Mouse (Mus musculus) T-helper 17 cell (primary cell): Measurements from ENCODE around the gene Ttc28.

Source experiments
- in situ Hi-C, 2 experiments: fragments of 300-600 bp; cut with MboI, MseI; formaldehyde crosslinking; loops; 1 replicate in 1 of 2; 2 replicates in 1 of 2; pipeline ENCODE4 v1.15.1; 2025; ENCODE audit warnings: high pct_unique_total_duplicates in 2 of 2

Ttc28 gene

GRCm38 (mm10) chr5:111262574-111263239 lies 383.1 kb downstream of the Ttc28 start:
- in situ Hi-C loops: loop anchor here in 1 of 2 experiments (10.0 kb wide), 1 partner anchor 1158 kb away; the partner anchor contains the start of gene Gtpbp6

- in situ Hi-C loops: loop anchor here in 1 of 2 experiments (10.0 kb wide), 1 partner anchor 1159 kb away; the partner anchor contains the start of gene Gtpbp6
Measured at GRCm38 (mm10) chr5:111263370-111263769, 383.8 kb downstream of the Ttc28 start.

GRCm38 (mm10) chr5:111264488-111264887 lies 384.9 kb downstream of the Ttc28 start:
- in situ Hi-C loops: loop anchor here in 1 of 2 experiments (10.0 kb wide), 1 partner anchor 1160 kb away; the partner anchor contains the start of gene Gtpbp6

- in situ Hi-C loops: loop anchor here in 1 of 2 experiments (10.0 kb wide), 1 partner anchor 1162 kb away; the partner anchor contains the start of gene Gtpbp6
Measured at GRCm38 (mm10) chr5:111266658-111267057, 387.1 kb downstream of the Ttc28 start.

- in situ Hi-C loops: loop anchor here in 1 of 2 experiments (10.0 kb wide), 1 partner anchor 1162 kb away; the partner anchor contains the start of gene Gtpbp6
Measured at GRCm38 (mm10) chr5:111267100-111267499, 387.5 kb downstream of the Ttc28 start.

- in situ Hi-C loops: loop anchor here in 1 of 2 experiments (10.0 kb wide), 1 partner anchor 1164 kb away; the partner anchor contains the start of gene Gtpbp6
Measured at GRCm38 (mm10) chr5:111268852-111269251, 389.2 kb downstream of the Ttc28 start.

GRCm38 (mm10) chr5:111269613-111270205 lies 390.1 kb downstream of the Ttc28 start:
- in situ Hi-C loops: loop anchor here in 1 of 2 experiments (10.0 kb wide), 1 partner anchor 1165 kb away; the partner anchor contains the start of gene Gtpbp6

- in situ Hi-C loops: no loop called here
Measured at GRCm38 (mm10) chr5:111270246-111271002, 390.8 kb downstream of the Ttc28 start.

GRCm38 (mm10) chr5:111273589-111273988 lies 394.0 kb downstream of the Ttc28 start:
- in situ Hi-C loops: no loop called here

- in situ Hi-C loops: no loop called here
Measured at GRCm38 (mm10) chr5:111274948-111275347, 395.3 kb downstream of the Ttc28 start.

- in situ Hi-C loops: no loop called here
Measured at GRCm38 (mm10) chr5:111284420-111285175, 405.0 kb downstream of the Ttc28 start.

GRCm38 (mm10) chr5:111287571-111287970 lies 408.0 kb downstream of the Ttc28 start:
- in situ Hi-C loops: no loop called here

GRCm38 (mm10) chr5:111288486-111288885 lies 408.9 kb downstream of the Ttc28 start:
- in situ Hi-C loops: no loop called here

- in situ Hi-C loops: loop anchor here in 1 of 2 experiments (10.0 kb wide), 1 partner anchor 1735 kb away; no protein-coding TSS in a partner anchor
Measured at GRCm38 (mm10) chr5:111290071-111290470, 410.5 kb downstream of the Ttc28 start.

- in situ Hi-C loops: loop anchor here in 1 of 2 experiments (10.0 kb wide), 1 partner anchor 1733 kb away; no protein-coding TSS in a partner anchor
Measured at GRCm38 (mm10) chr5:111291639-111292038, 412.0 kb downstream of the Ttc28 start.

GRCm38 (mm10) chr5:111297801-111298200 lies 418.2 kb downstream of the Ttc28 start:
- in situ Hi-C loops: loop anchor here in 1 of 2 experiments (10.0 kb wide), 1 partner anchor 1727 kb away; no protein-coding TSS in a partner anchor

GRCm38 (mm10) chr5:111298706-111299105 lies 419.1 kb downstream of the Ttc28 start:
- in situ Hi-C loops: loop anchor here in 1 of 2 experiments (10.0 kb wide), 1 partner anchor 1726 kb away; no protein-coding TSS in a partner anchor

GRCm38 (mm10) chr5:111300776-111301175 lies 421.2 kb downstream of the Ttc28 start:
- in situ Hi-C loops: no loop called here

- in situ Hi-C loops: no loop called here
Measured at GRCm38 (mm10) chr5:111301736-111302135, 422.1 kb downstream of the Ttc28 start.

GRCm38 (mm10) chr5:111304730-111305129 lies 425.1 kb downstream of the Ttc28 start:
- in situ Hi-C loops: no loop called here

GRCm38 (mm10) chr5:111310185-111310584 lies 430.6 kb downstream of the Ttc28 start:
- in situ Hi-C loops: no loop called here
